Mouse (Mus musculus) MN1 (cell line): ENCODE measurements at regions not wholly inside any gene's neighbourhood (a gene's known extent, or its start where the extent isn't known, plus 50 kb on each side); places are given as distances from the start of the nearest gene placed in this dataset.

ENCODE experiments used
- DNase-seq: peaks from one replicate; pipeline ENCODE4 v3.0.0-alpha.2; 2016; ENCODE audit warnings: low spot score

GRCm38 (mm10) chr11:18715851-18716126 is 303.0 kb downstream of the Meis1 start:
- no peak for DNase-seq

DNA sequence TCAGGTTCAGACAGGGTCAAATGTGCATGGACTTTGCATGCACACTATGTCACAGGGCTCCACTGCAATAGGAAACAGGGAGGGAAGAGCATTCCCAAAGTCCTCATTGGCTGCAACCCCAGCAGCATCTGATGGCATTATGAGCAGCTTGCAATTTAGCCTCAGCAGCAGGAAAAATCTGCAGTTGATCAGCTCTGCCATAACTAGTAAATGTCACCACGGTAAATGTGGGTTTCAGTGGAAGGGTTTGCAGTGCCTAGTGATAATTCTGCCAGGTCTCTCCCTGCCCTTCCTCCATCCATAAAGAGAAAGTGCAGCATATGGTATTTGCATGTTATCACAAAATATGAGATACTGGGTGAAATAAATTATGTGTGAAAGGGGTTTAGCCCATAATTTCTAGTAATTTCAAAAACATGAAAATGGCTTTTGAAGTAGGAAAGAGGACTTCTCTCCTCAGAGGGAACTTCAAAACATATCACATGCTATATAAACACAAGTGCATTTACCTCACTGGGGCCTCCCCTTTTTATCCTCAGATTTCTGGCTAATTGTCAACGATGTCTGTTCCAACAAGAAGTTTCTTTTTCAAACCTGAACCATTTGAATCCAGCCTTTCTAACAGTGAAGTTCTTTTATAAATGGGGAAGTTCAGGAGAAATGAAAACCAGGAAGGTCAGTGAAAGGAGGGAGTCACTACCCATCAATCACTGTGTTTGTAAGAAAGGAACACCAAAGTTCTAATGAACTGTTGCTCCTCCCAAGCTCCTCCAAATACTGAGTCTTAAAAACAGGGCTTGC is 303.5 kb downstream of the Meis1 start:
- no peak for DNase-seq

DNA sequence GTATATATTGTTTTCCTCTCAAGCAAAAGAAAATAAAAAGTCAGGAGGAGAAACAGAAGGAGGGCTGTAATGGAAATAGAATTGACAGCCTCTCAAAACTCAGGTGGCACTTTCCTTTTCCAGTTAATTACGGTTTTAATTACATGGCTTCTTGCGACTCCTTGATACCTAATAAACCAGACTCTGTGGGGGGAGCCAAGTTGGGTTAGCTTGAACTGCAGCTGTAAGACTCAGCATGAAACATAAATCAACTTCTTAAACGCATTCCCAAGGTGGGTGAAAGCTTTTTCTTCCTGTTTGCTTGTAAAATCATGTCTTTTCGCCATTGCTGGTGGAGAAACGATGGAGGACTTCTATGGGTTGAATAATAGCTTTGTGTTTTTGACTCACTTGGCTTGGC is 304.4 kb downstream of the Meis1 start:
- DNase-seq = no peak

GRCm38 (mm10) chr11:18712642-18713053 is 306.1 kb downstream of the Meis1 start:
- no peak for DNase-seq

DNA sequence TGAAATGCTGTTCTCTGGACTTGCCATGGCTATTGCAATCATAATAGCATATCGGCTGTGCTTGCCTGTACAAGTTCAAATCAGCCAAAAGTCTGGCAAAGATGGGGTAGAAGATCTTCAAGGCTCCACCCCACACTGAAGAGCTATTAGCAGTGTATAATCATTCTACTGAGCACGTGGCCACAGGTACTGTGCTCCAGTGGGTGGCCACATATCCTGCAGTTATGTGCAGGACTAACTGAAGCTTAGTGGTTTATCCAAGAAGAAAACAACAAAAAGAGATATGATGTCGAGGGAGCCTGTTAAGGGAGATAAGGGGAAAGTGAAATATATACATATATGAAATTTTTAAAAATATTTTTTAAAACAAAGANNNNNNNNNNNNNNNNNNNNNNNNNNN is 309.2 kb downstream of the Meis1 start:
- no peak for DNase-seq

GRCm38 (mm10) chr11:18681593-18681992 is 337.2 kb downstream of the Meis1 start:
- DNase-seq = no peak

GRCm38 (mm10) chr11:18676876-18677275 is 341.9 kb downstream of the Meis1 start:
- no peak for DNase-seq

GRCm38 (mm10) chr11:18670967-18671366 is 347.8 kb downstream of the Meis1 start:
- no peak for DNase-seq

DNA sequence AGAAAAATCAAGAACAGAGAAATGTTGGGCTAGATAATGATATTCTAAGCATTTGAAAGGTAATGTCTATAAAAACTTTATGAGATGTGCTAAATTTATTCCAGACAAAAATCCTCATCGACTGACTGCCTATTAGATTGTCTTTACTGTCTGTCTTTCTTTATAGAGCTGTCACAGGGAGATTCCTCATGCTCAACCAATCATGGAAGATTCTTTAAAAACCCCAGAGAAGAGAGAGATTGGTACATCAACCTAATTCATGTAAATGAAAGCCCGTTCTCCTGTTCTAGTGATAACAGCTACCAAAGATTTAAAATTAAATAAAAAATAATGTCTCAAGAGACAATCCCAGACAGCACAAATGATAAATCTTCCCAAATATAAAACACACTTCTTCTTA is 349.5 kb downstream of the Meis1 start:
- no peak for DNase-seq

GRCm38 (mm10) chr11:18656358-18656757 is 362.4 kb downstream of the Meis1 start:
- DNase-seq = no peak

- no peak for DNase-seq
These were observed 386.6 kb downstream of the Meis1 start for GRCm38 (mm10) chr11:18631975-18632773.

GRCm38 (mm10) chr11:18631570-18631969 is 387.2 kb downstream of the Meis1 start:
- no peak for DNase-seq

- DNase-seq = no peak
These were observed 397.0 kb downstream of the Meis1 start for GRCm38 (mm10) chr11:18621777-18622176.

DNA sequence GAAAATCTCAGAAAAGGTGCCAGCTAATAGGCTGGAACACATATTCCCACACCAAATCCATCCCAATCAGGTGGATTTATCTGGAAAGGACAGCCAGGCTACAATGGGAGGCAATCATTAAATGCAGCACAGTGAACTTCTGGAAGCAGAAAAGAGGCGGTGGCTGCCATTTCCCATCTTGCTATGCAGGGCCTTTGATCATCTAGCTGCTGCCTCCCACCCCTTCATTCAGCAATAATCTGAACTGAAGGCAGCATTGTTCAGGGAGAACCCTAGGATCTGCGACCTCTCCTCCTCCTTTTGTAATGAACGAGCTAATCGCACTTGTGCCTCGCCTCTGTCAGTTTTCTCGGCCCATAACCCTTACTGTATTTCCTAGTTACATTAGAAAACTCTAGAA is 413.9 kb downstream of the Meis1 start:
- no peak for DNase-seq

GRCm38 (mm10) chr11:18601568-18602182 is 417.1 kb downstream of the Meis1 start:
- no peak for DNase-seq

GRCm38 (mm10) chr11:18598349-18598748 is 420.4 kb downstream of the Meis1 start:
- no peak for DNase-seq

- DNase-seq = no peak
These were observed 421.8 kb downstream of the Meis1 start for GRCm38 (mm10) chr11:18596996-18597395.

- DNase-seq = no peak
These were observed 428.3 kb downstream of the Meis1 start for GRCm38 (mm10) chr11:18590487-18590886.

- DNase-seq = no peak
These were observed 432.3 kb downstream of the Meis1 start for GRCm38 (mm10) chr11:18586468-18586867.

- DNase-seq = no peak
These were observed 433.8 kb downstream of the Meis1 start for GRCm38 (mm10) chr11:18585031-18585430.

GRCm38 (mm10) chr11:18582781-18583161 is 436.0 kb downstream of the Meis1 start:
- no peak for DNase-seq

GRCm38 (mm10) chr11:18581997-18582780 is 436.6 kb downstream of the Meis1 start:
- no peak for DNase-seq
